Mouse (Mus musculus) adrenal gland, postnatal 36 days (tissue): ENCODE data around the gene Gad1. TPM values are rescaled to one million over a fixed set of nuclear protein-coding genes. Genes with fewer than 3 reads are reported as not detected.

ENCODE experiments used
- DNase-seq, 2 experiments: peaks; one replicate each; pipeline ENCODE4 v3.0.0; 2021; ENCODE audit warnings: mixed read lengths in 1 of 2
- total RNA-seq, 2 experiments: library from RNA; stranded (reverse); gene quantifications; 2 replicates each; pipeline ENCODE4 v1.2.3; 2021

The Gad1 gene
- total RNA-seq, 2 experiments from 2014 or later: 3.0 to 3.5 TPM

DNA sequence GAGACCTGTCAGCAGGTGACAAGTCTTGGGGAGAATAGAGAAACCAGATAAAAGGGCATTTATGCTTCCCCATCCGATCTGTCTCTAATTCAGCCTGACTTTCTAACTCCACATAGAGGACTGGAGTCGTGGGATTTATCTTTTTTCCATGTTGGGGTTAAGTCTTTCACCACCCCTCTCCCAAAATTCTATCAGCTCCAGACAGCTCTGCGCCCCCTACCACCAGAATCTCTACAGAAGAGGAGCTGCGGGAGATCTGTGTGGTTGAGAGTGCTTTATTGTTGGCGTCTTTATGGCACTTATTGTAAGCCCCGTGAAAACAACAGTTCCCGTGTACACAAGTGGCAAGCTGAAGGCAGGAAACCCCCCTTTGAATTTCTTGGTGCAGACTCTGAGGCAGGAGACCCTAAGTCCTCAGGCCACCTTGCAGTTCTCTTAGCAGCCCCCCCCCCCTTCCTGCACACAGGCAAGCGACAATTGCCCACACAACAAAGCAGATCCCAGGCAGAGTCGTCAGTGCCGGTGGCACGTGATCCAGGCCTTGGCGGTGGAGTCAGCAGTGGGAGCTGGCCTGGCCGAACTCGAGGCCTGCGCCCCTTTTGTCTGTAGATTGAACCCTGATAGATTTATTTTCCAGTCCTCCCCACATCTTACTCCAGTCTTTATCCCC, 11.9 kb downstream of the Gad1 start:
- no peak for DNase-seq

DNA sequence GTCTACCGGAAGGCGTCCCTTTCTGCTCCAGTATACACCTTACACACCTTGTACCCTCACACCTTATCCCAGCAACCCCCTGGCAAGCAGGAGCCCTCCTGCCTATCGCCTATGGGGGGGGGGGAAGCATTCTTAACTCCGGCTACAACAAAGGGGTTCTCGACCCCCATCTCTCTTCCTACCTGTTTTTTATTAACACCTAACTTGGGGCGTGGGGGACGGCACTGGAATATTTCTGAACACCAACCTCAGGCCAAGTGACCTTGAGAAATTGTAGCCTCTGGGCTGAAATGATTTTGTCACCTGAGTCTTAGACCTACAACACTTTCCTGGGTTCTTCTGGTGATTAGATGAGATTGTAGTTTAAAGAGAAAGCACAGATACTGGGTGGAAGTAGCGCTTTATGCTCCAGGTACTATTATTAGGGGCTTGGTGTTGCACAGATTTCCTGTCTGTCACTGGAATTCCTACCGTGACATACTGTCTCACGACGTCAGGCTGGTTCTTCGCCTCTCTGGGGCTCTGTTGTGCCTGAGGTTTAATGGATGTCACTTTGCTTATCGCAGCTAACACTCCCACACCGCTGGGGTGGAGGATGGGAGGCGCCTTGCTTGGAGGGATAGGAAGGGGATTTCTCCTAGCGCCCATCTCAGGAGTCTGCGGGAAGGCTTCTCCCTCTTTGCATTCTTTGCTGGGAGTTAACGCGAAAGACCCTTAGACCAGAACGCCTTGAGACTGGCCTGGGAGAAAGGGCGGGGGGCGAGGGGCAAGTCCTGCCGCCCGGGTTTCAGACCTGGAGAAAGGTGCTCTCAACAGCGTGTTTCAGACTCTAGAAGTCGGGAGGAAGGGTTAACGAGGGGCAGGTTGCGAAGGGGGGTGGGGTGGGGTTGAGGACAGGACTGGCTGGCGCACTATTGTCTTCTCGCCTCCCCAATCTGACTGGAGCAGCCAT, 13.1 kb downstream of the Gad1 start:
- no peak for DNase-seq

DNA sequence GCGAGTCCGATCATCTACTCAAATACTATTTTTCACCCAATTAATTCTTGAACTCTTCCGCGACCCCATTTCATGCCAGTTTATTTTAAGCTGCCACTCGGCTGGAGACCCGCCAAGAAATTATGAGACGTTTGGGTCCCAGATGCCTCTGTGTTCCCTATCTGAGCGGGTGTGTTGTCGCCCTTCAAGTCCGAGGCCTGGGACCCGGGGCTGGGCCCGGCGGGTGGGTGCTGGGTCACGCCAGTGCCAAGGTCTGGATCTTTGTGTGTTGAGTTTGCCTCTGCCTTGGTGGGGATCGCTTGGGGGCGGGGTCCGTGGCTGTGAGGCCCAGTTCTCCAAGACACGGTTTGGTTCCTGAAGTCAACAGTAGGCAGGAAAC, 13.7 kb downstream of the Gad1 start:
- DNase-seq: no peak

DNA sequence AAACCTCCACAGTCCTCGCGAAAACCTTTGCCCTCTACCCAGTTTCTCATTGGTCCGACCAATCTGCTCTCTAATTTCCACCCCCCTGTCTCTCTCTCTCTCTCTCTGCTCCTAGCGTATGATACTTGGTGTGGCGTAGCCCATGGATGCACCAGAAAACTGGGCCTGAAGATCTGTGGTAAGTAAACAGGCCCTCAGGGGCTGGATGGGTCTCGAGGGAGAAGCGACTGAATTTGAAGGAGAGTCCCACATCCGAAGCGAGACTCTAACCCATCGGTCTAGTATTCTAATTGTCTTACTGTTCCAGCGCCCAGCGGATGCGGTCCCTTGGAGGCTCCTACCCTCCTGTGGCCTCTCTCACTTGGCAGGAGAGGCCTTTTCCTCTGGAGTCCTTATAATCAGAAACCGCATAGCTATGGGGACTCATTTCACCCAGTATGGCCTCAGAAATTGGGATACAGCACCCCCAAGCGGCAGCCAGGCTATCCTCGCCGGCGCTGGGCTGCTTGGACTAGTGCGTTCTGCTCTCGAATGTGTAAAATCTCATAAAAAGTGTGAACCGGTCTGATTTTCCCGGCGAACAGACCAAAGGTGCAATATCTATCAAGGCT, 14.3 kb downstream of the Gad1 start:
- peak; percentile 74 to 79 for DNase-seq

DNA sequence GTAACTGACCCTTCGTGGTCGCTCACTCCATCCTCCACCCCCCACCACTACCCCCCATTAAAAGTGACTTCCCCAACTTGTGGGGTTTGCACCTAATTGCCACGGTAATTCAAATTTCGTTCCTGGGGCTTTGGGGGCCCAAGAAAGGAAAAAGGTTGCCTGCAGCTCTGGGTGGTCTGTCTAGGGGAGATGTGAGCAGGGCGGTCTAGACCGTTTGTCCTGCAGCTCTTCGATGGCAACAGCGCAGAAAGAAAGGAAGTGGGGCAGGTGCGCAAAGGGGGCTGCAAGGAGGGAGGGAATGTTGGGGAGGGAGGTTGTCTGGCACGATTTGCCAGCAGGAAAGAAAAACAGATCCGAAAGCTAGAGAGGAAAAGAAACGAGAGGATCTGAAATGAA, 14.8 kb downstream of the Gad1 start:
- no peak for DNase-seq

DNA sequence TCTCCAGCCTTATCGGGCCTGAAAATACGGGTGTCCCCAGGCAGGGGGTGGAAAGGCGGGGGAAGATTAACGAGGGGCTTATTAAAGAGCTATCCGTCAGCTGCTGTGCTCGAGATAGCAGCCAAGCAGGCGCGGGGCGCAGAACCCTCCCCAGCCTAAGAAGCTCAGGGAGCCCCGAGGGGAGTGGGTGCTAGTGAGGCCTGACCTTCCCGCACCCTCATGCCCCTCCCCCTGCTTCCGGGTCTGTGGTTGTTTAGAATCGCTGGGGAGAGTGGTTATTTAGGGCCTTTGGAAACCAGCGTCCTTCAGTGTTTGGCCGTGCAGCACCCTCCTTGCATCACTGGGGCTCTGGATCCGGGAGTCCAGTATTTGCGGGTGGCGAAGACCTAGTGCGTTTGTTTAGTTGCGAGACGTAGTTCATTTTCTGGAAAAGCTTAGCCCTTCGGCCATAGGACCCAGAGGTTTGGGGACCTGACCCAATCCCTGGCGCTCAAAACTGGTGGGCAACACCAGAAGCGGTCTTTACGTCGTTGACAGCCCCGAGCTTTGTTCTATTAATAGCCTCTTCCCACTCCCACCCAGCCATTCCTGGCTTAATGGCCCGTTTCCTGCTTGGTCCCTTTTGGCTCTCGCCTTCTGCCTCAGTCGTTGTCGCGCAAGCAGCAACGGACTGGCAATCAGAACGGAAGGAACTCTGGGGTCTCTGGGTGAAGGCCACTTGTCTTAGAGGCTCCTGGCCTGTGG, 15.5 kb downstream of the Gad1 start:
- DNase-seq: peak in 1 of 2 experiments; percentile 31

DNA sequence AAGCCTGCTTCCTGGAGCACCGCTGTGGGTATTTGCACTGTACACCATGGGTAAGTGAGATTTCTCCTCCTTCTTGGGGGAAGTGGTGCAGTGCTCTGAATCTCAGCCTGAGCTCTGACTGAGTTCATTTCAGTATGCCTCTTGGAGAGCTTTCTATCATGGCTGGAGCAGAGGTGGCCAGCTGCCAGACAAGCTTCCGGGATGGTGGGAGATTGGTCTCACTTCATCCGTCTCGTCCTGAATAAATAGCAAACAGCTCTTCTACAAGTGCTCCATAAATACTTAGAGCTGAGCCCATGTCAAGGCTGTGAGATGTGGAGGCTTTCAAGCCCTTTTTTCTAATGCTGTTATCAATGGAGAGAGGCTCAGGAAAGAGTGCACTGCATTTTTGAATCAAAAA, 18.8 kb downstream of the Gad1 start:
- no peak for DNase-seq

DNA sequence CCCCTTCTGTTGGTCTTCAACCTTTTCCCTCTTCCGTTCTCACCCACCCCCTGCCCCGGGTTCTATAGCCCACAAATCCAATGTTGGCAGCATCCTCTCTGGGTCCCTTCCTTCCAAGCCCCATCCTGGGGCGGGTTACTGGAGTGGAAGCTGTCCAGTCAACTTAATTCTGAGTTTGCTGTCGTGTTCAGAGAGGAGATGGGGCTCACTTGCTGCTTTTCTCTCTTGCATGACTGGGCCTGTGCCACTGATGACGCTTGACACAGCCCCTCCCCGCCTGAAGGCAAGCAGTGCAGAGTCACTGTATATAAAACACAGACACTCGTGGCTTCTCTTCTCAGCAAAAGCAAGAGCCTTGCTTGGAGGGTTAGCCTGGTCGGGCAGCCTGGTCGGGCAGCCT, 19.4 kb downstream of the Gad1 start:
- no peak for DNase-seq

DNA sequence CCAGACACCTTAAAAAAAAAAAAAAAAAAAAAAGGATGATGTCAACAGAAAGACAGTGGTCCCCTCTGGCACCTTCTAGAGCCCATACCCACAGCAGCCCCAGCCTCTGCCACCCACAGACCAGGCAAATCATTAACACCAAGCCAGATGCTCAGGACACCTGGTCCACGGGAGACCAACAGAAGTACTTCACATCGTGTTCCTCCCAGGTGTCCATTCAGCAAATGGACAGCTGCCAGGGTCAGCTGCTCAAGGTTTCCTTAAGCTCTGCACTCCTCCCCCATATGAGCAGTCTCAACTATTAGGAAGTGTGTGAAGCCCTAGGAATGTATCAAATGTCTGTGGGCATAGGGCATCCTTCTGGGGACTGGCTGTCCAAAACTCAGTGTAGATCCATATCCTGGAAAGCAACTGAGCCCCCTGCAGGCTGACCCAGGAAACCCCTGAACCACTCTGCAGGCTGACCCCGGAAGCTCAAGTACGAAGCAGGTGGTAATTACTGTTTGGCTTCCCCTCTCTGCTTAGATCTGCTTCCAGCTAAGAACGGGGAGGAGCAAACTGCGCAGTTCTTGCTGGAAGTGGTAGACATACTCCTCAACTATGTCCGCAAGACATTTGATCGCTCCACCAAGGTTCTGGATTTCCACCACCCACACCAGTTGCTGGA, 20.8 kb downstream of the Gad1 start:
- no peak for DNase-seq

DNA sequence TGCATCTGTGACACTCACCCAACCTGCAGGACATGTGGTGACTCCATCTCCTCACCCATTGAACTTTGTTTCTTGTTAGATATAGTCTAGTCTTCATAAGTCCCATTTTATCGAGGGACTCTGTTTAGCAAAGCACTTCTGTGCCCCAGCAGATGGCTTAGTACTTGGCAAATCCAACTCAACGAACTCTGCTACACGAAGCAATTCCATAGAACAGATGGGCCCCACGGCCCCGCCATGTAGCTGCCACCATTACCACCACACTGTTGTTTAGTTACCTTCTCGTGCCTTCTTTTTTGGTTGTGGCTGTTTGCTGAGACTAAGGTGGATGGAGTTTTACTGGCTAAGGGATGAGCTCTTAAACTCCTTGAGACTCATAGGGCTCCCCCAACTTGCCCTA, 35.3 kb downstream of the Gad1 start:
- no peak for DNase-seq

DNA sequence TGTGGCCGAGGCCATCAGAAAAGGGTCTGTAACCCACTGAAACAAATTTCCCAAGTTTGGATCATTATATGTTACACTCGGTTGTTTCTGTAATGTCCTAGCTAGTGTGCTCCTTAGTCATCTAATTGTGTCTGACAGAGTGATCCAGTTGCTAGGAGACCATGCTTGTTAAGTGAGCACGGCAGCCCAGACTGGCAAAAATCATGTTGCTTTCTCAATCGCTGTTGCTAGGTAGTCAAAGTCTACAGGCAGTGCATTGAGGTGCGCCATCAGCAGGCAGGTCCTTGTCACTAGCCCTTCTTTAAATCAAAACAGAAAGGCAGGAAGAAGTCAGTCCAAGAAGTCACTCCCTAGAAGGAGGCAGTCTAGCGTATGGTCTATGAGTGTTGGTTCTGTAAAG, 39.6 kb downstream of the Gad1 start:
- no peak for DNase-seq

DNA sequence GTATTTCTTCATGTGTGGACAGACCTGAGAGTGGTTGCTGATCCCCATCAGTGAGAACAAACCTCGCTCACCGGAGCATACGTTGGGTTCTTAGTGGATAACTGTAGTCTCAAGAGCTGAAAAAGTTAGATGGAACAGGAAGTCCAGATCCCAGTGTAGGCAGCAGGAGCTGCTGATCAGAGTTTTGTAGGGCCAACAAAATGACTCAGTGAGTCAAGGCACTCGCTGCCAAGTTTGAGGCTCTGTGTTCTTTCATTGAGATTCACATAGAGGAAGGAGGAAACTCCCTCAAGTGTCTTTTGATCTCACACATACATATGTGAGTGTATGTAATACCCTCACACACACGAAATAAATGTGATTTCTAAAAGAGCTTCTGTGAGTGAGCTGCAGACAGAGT, 40.8 kb downstream of the Gad1 start:
- DNase-seq: no peak

DNA sequence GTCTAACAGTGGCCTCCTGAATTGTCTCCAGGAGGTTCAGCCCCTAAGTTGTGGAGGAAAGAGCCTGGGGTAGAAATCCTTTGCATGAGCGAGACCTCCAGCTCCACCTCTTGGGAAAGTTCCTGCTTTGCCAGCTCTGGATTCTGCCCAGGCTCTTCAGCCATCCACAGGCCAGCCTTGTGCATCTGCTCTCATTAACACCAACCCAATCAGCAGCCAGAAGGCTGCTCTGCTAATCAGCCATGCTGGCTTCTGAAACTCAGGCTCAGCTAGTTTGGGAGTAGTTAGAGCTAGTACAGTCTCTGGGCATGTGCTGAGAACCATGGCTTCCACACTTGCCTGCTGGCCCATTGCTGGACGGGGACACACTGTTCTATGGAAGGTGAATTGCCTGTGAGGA, 43.0 kb downstream of the Gad1 start:
- DNase-seq: no peak

DNA sequence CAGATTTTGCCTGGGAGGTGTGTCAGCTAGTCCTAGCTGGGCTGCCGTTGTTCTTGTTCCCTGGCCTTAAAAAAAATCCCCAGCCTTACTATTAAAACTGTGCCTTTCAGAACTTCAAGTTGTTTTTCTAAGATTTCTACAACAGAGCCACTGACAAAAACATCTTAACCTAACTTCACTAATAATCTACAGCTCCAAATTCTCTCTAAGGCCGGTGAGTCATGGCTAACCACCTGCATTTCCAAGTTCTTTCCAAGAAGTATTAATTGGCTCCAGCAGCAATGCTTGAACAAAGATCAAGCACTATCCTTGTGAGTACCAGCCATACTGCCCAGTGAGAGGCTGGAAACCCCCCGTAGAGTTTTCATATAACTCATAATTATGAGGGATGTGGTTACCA, 56.9 kb downstream of the Gad1 start:
- no peak for DNase-seq

DNA sequence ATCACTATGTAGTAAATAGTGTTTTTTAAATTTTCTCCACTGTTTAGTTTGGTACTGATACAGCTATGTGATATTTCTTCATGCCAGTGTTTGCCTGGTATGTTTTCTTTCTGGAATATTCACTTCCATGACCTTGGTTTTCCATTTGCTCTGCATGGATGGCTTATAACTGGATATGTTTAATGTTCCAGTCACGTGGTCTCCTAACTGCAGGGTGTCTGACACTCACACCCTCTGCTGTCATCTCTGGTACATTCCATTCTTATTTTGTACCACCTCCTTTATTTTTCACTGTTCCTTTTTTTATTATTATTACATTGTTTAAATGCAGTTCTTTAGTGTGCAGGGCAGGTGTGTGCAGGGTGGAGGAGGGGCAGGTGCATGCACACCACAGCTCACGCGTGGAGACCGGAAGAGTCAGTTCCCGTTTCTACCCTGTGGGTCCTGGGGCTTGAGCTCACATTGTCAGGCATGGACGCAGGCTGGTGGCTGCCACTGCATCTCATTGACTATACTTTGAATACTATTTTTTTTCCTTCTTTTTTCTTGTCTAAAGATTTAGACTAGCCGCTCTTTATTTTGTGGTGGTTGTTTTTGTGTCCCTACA, 62.0 kb downstream of the Gad1 start:
- no peak for DNase-seq

DNA sequence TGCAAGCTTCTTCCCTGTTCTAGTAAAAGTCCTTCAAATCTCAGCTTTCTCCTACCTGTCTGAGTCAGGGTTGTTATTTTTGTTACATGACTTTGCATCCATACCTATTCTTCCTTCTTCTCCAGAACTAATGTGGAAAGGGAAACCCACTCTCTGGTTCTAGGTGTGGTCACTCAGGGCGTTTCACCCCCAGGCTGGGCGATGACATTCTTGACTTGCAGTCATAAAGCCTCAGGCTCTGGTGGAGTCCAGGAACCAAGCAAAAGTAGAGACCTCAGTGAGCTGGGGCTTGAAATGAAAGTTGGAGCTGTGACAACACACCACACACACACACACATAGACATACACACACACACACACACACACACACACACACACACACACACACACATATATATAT, 63.2 kb downstream of the Gad1 start:
- DNase-seq: no peak

DNA sequence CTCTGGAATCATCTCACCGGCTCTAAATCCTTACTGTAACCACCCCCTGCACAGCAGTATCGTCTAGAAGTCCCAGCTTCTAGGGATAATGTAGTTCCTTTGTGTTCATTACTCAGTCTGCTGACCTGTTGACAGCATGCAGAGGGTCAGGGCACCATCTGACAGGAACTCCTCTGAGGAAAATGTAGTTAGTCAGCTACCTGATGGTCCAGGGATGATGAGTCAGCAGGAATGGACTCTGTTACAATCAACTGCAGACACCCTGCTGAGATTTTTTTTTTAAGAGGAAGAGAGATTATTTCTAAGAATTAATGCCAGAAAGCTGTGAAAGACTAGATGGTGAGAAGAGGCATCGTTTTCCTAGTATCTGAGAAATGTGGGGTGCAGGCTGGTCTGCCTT, 63.7 kb downstream of the Gad1 start:
- DNase-seq: no peak

DNA sequence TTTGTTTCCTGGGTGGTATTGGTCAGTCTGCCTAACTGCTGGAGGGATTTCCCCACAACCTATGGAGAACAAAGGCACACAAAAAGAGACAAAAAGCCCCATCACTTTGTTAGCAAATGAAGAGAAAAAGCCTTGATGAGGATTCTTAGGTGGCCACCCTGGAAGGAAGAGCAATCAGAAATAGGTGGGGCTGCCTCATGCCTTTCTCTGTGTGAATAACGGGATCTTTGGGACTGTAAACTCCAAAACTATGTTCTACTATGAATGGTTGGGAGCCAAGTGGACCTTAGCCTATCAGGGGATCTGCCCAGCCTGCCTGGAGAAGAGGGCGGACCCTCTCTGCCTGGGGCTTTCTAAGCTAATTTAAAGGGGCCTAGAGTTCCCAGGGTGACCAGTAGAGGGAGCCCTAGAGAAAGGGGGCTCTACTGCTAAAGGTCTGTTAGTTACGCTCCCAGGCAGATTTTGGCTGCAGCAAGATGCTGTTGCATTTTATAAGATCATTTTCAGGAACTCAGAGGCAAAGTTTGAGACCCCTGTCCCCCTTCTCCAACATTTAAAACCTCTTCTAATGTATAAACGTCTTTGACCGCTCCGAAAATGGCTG, 66.5 kb downstream of the Gad1 start:
- DNase-seq: no peak

DNA sequence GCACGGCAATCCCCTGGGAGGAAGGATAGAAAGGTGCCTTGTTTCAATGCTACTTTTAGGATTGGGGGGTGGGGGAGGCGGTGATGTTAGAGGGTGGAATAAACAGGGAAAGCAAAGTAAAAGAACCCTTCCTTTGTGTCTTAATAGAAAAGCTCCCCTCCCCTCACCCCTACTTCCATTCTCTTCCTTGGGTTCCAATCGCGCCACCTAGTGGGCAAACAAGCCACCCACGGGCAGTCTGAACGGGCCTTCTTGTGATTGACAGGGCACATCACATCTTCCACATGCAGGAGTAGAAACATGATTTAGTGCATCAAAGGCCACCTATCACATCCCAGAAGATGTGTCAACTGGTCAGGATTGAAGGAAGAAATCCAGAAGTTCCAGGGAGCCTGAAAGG, 67.4 kb downstream of the Gad1 start:
- DNase-seq: peak; percentile 62 to 68

DNA sequence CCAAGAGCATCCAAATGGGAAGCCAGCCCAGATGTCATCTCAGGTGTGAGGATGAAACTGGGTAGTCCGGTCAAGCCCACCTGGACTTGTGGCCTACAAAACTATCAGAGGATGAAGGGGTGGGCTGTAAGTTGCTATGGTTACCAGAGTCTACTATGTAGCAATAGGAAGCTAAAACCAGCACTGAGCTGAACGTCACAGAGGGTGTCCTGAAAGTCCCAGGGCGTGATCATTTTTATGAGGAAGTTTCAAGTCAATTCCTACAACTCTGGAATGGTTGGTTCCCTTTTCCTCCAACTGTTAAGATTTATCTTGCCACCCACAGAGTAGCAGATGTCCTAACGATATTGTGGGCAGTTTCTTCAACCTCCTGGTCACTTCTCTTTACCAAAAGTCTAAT, 69.4 kb downstream of the Gad1 start:
- no peak for DNase-seq

DNA sequence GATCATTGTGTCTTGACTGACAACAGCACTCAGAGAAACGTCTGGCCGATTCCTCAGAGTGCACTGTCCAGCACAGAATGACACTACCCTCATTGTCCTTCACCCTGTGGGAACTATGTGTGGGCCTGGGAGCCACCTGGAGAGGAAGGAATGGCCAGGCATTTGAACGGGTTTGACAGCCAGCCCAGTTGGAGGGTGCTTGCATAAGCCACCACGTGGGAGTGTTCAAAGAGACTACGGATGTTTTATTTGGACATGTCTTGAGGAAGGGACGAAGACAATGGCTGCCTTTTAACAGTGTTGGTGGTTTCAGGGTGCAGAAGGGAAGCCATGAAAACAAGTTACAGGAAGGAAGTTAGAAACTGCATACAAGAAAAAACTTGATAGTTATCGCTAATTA, 72.9 kb downstream of the Gad1 start:
- DNase-seq: no peak
